Mouse (Mus musculus) hindlimb bud, embryonic 11.5 days (tissue): ENCODE measurements around the gene Wdr82.
A peak's percentile ranks its signal among the peaks of the same experiment; 100 is the strongest.

Source experiments
- DNase-seq: peaks from one replicate; pipeline ENCODE4 v3.0.0-alpha.2; 2012; ENCODE audit warnings: low read depth, low spot score; ENCODE audit errors: extremely low spot score

Wdr82 gene

GRCm38 (mm10) chr9:106170556-106171345 is at the start of gene Wdr82:
Gene Wdr82 (plus strand): TSS chr9:106170928.
- no peak for DNase-seq

- no peak for DNase-seq
These were observed 47.1 kb upstream of the Wdr82 start for GRCm38 (mm10) chr9:106123599-106123998.

GRCm38 (mm10) chr9:106126786-106127251 is 43.9 kb upstream of the Wdr82 start:
- DNase-seq: no peak

- no peak for DNase-seq
These were observed 41.7 kb upstream of the Wdr82 start for GRCm38 (mm10) chr9:106129072-106129471.

GRCm38 (mm10) chr9:106130250-106130649 is 40.5 kb upstream of the Wdr82 start:
- DNase-seq: no peak

- DNase-seq: peak; percentile 75
These were observed 33.0 kb upstream of the Wdr82 start for GRCm38 (mm10) chr9:106137671-106138216.

GRCm38 (mm10) chr9:106139763-106140162 is 31.0 kb upstream of the Wdr82 start:
- peak; percentile 46 for DNase-seq

- DNase-seq: no peak
These were observed 28.8 kb upstream of the Wdr82 start for GRCm38 (mm10) chr9:106141955-106142354.

- DNase-seq: no peak
These were observed 26.6 kb upstream of the Wdr82 start for GRCm38 (mm10) chr9:106144176-106144575.

- DNase-seq: no peak
These were observed 25.1 kb upstream of the Wdr82 start for GRCm38 (mm10) chr9:106145582-106145981.

- no peak for DNase-seq
These were observed 23.4 kb upstream of the Wdr82 start for GRCm38 (mm10) chr9:106147281-106147680.

- DNase-seq: no peak
These were observed 22.8 kb upstream of the Wdr82 start for GRCm38 (mm10) chr9:106147851-106148431.

- no peak for DNase-seq
These were observed 22.0 kb upstream of the Wdr82 start for GRCm38 (mm10) chr9:106148541-106149398.

GRCm38 (mm10) chr9:106149399-106149754 is 21.4 kb upstream of the Wdr82 start:
- DNase-seq: no peak

- no peak for DNase-seq
These were observed 16.6 kb upstream of the Wdr82 start for GRCm38 (mm10) chr9:106154106-106154505.

- DNase-seq: peak; percentile 72
These were observed 14.3 kb upstream of the Wdr82 start for GRCm38 (mm10) chr9:106156419-106156818.

- no peak for DNase-seq
These were observed 13.7 kb upstream of the Wdr82 start for GRCm38 (mm10) chr9:106156921-106157622.

GRCm38 (mm10) chr9:106157623-106157925 is 13.2 kb upstream of the Wdr82 start:
- no peak for DNase-seq

GRCm38 (mm10) chr9:106158037-106158491 is 12.7 kb upstream of the Wdr82 start, which contains the start of gene Glyctk:
Gene Glyctk (minus strand): TSS chr9:106158138.
- DNase-seq: no peak

GRCm38 (mm10) chr9:106159237-106159636 is 11.5 kb upstream of the Wdr82 start:
- DNase-seq: no peak
